Mouse (Mus musculus): Measurements from ENCODE around the gene Ndufb4. TPM values are rescaled to one million over a fixed set of nuclear protein-coding genes. Genes with fewer than 3 reads are reported as not detected.

Ndufb4 gene
- polyA plus RNA-seq, 1 experiment from 2014 or later: 60.0 TPM

- no peak overlapping the region for H3K27ac ChIP-seq (ENCODE audit: low read depth, low read length)
- no peak overlapping the region for H3K4me2 ChIP-seq (replicated peaks; ENCODE audit: low read depth, low read length)
- no peaks in the 10 kb centered on the region for H3K27me3 ChIP-seq (ENCODE audit: control insufficient read depth, insufficient read depth, low read length)
- ATAC-seq (ENCODE audit: low FRiP score) (no peak), DNase-seq (ENCODE audit: low spot score) (no peak)
- H3K9me3 ChIP-seq (ENCODE audit: control insufficient read depth, low read length): no peaks in the 10 kb centered on the region
- 0 out of 2 replicates have a peak, but pooled peaks cover 8% of the 10 kb centered on the region for H3K4me1 ChIP-seq (replicated peaks; ENCODE audit: control insufficient read depth, insufficient read depth, low read length)
- no peak overlapping the region for H3K9ac ChIP-seq (ENCODE audit: low read depth, low read length)
- 80% methylated on average over 8 of the region's 8 CpGs for WGBS
- H3K4me3 ChIP-seq (ENCODE audit: low read depth, low read length): no peak overlapping the region
- no peaks in the 10 kb centered on the region for H3K36me3 ChIP-seq (ENCODE audit: control insufficient read depth, insufficient read depth, low read length)
Observed at GRCm38 (mm10) chr16:37689251-37689926, 35.1 kb upstream of the Ndufb4 start.

GRCm38 (mm10) chr16:37688181-37688580 is 33.9 kb upstream of the Ndufb4 start:
- 73% methylated on average over 2 of the region's 2 CpGs for WGBS
- Histone ChIP-seq H3K4me3 (ENCODE audit: low read depth, low read length) (no peak overlapping the region), H3K4me1 (replicated peaks; ENCODE audit: control insufficient read depth, insufficient read depth, low read length) (peaks cover 13% of the 10 kb centered on the region; the same call in 1 of the 2 replicates), H3K9me3 (ENCODE audit: control insufficient read depth, low read length) (no peaks in the 10 kb centered on the region), H3K4me2 (replicated peaks; ENCODE audit: low read depth, low read length) (no peak overlapping the region), H3K27me3 (ENCODE audit: control insufficient read depth, insufficient read depth, low read length) (no peaks in the 10 kb centered on the region), H3K9ac (ENCODE audit: low read depth, low read length) (no peak overlapping the region), H3K27ac (ENCODE audit: low read depth, low read length) (no peak overlapping the region), H3K36me3 (ENCODE audit: control insufficient read depth, insufficient read depth, low read length) (no peaks in the 10 kb centered on the region)
- ATAC-seq (ENCODE audit: low FRiP score) (no peak), DNase-seq (ENCODE audit: low spot score) (no peak)

- no peak for DNase-seq (ENCODE audit: low spot score)
- 0 out of 2 replicates have a peak overlapping the region, but pooled peaks have one; percentile 7 for H3K27ac ChIP-seq (ENCODE audit: low read depth, low read length)
- no peaks in the 10 kb centered on the region for H3K27me3 ChIP-seq (ENCODE audit: control insufficient read depth, insufficient read depth, low read length)
- WGBS: 76% methylated on average over 14 of the region's 14 CpGs
- ATAC-seq (ENCODE audit: low FRiP score): no peak
- no peak overlapping the region for H3K4me3 ChIP-seq (ENCODE audit: low read depth, low read length)
- H3K9me3 ChIP-seq (ENCODE audit: control insufficient read depth, low read length): no peaks in the 10 kb centered on the region
- no peak overlapping the region for H3K4me2 ChIP-seq (replicated peaks; ENCODE audit: low read depth, low read length)
- H3K9ac ChIP-seq (ENCODE audit: low read depth, low read length): no peak overlapping the region
- H3K36me3 ChIP-seq (ENCODE audit: control insufficient read depth, insufficient read depth, low read length): no peaks in the 10 kb centered on the region
- peaks cover 13% of the 10 kb centered on the region; the same call in 1 of the 2 replicates for H3K4me1 ChIP-seq (replicated peaks; ENCODE audit: control insufficient read depth, insufficient read depth, low read length)
Observed at GRCm38 (mm10) chr16:37687301-37687980, 33.2 kb upstream of the Ndufb4 start.

- DNase-seq (ENCODE audit: low spot score) (no peak), ATAC-seq (ENCODE audit: low FRiP score) (no peak)
- Histone ChIP-seq H3K9me3 (ENCODE audit: control insufficient read depth, low read length) (no peaks in the 10 kb centered on the region), H3K4me2 (replicated peaks; ENCODE audit: low read depth, low read length) (no peak overlapping the region), H3K9ac (ENCODE audit: low read depth, low read length) (no peak overlapping the region), H3K27me3 (ENCODE audit: control insufficient read depth, insufficient read depth, low read length) (no peaks in the 10 kb centered on the region), H3K4me1 (replicated peaks; ENCODE audit: control insufficient read depth, insufficient read depth, low read length) (peaks cover 13% of the 10 kb centered on the region; the same call in 1 of the 2 replicates), H3K4me3 (ENCODE audit: low read depth, low read length) (no peak overlapping the region), H3K27ac (ENCODE audit: low read depth, low read length) (peak overlapping the region; percentile 8; the same call in 1 of the 2 replicates), H3K36me3 (ENCODE audit: control insufficient read depth, insufficient read depth, low read length) (no peaks in the 10 kb centered on the region)
- WGBS: 84% methylated on average over 12 of the region's 12 CpGs
Observed at GRCm38 (mm10) chr16:37686834-37687233, 32.6 kb upstream of the Ndufb4 start.

GRCm38 (mm10) chr16:37685946-37686600 is 31.8 kb upstream of the Ndufb4 start:
- Histone ChIP-seq H3K27ac (ENCODE audit: low read depth, low read length) (peak overlapping the region; percentile 8), H3K4me2 (replicated peaks; ENCODE audit: low read depth, low read length) (no peak overlapping the region), H3K36me3 (ENCODE audit: control insufficient read depth, insufficient read depth, low read length) (no peaks in the 10 kb centered on the region), H3K27me3 (ENCODE audit: control insufficient read depth, insufficient read depth, low read length) (no peaks in the 10 kb centered on the region), H3K9ac (ENCODE audit: low read depth, low read length) (no peak overlapping the region), H3K4me3 (ENCODE audit: low read depth, low read length) (no peak overlapping the region), H3K4me1 (replicated peaks; ENCODE audit: control insufficient read depth, insufficient read depth, low read length) (peaks cover 13% of the 10 kb centered on the region; the same call in 1 of the 2 replicates), H3K9me3 (ENCODE audit: control insufficient read depth, low read length) (no peaks in the 10 kb centered on the region)
- WGBS: 74% methylated on average over 6 of the region's 6 CpGs
- DNase-seq (ENCODE audit: low spot score) (no peak), ATAC-seq (ENCODE audit: low FRiP score) (no peak)

- H3K9ac ChIP-seq (ENCODE audit: low read depth, low read length): peak overlapping the region; percentile 53
- H3K4me2 ChIP-seq (replicated peaks; ENCODE audit: low read depth, low read length): peak overlapping the region; percentile 56
- peak overlapping the region; percentile 84 for H3K27ac ChIP-seq (ENCODE audit: low read depth, low read length)
- H3K36me3 ChIP-seq (ENCODE audit: control insufficient read depth, insufficient read depth, low read length): no peaks in the 10 kb centered on the region
- H3K27me3 ChIP-seq (ENCODE audit: control insufficient read depth, insufficient read depth, low read length): no peaks in the 10 kb centered on the region
- 3% methylated on average over 25 of the region's 25 CpGs for WGBS
- DNase-seq (ENCODE audit: low spot score): peak; percentile 90
- ATAC-seq (ENCODE audit: low FRiP score): peak; percentile 71
- peaks cover 13% of the 10 kb centered on the region; the same call in 1 of the 2 replicates for H3K4me1 ChIP-seq (replicated peaks; ENCODE audit: control insufficient read depth, insufficient read depth, low read length)
- H3K4me3 ChIP-seq (ENCODE audit: low read depth, low read length): peak overlapping the region; percentile 27
- no peaks in the 10 kb centered on the region for H3K9me3 ChIP-seq (ENCODE audit: control insufficient read depth, low read length)
Observed at GRCm38 (mm10) chr16:37684634-37685441, 30.6 kb upstream of the Ndufb4 start.

- DNase-seq (ENCODE audit: low spot score) (no peak), ATAC-seq (ENCODE audit: low FRiP score) (no peak)
- Histone ChIP-seq H3K4me3 (ENCODE audit: low read depth, low read length) (no peak overlapping the region), H3K4me2 (replicated peaks; ENCODE audit: low read depth, low read length) (peak overlapping the region; percentile 56; the same call in 1 of the 2 replicates), H3K9ac (ENCODE audit: low read depth, low read length) (peak overlapping the region; percentile 53), H3K4me1 (replicated peaks; ENCODE audit: control insufficient read depth, insufficient read depth, low read length) (peaks cover 13% of the 10 kb centered on the region; the same call in 1 of the 2 replicates), H3K27ac (ENCODE audit: low read depth, low read length) (peak overlapping the region; percentile 74), H3K27me3 (ENCODE audit: control insufficient read depth, insufficient read depth, low read length) (no peaks in the 10 kb centered on the region), H3K36me3 (ENCODE audit: control insufficient read depth, insufficient read depth, low read length) (no peaks in the 10 kb centered on the region), H3K9me3 (ENCODE audit: control insufficient read depth, low read length) (no peaks in the 10 kb centered on the region)
- 23% methylated on average over 8 of the region's 8 CpGs for WGBS
Observed at GRCm38 (mm10) chr16:37684259-37684633, 30.0 kb upstream of the Ndufb4 start.
